Mouse (Mus musculus): Measurements from ENCODE around the gene 1700037C18Rik. TPM values are rescaled to one million over a fixed set of nuclear protein-coding genes. Genes with fewer than 3 reads are reported as not detected.
A peak's percentile ranks its signal among the peaks of the same experiment; 100 is the strongest.
"Not testable (repeated sequence)": the region's sequence is repeated elsewhere in the genome, so short reads cannot be mapped to it uniquely, and the experiment has no call there.

The 1700037C18Rik gene
- polyA plus RNA-seq, 1 experiment from 2014 or later = 13.6 TPM

- no peak for ATAC-seq (replicated peaks)
- peaks cover 4% of the 10 kb centered on the region for H3K36me3 ChIP-seq (replicated peaks)
- no peak overlapping the region for H3K4me3 ChIP-seq
- no peaks in the 10 kb centered on the region for H3K4me1 ChIP-seq
- H3K9me3 ChIP-seq = no peaks in the 10 kb centered on the region
- no peak overlapping the region for H3K27ac ChIP-seq
- H3K4me2 ChIP-seq = no peak overlapping the region
- WGBS = 84% methylated on average over 1 of the region's 1 CpGs
- no peak overlapping the region for H3K9ac ChIP-seq
- no peaks in the 10 kb centered on the region for H3K27me3 ChIP-seq (replicated peaks)
These were observed 52.7 kb downstream of the 1700037C18Rik start for GRCm38 (mm10) chr16:3855776-3856175.

DNA sequence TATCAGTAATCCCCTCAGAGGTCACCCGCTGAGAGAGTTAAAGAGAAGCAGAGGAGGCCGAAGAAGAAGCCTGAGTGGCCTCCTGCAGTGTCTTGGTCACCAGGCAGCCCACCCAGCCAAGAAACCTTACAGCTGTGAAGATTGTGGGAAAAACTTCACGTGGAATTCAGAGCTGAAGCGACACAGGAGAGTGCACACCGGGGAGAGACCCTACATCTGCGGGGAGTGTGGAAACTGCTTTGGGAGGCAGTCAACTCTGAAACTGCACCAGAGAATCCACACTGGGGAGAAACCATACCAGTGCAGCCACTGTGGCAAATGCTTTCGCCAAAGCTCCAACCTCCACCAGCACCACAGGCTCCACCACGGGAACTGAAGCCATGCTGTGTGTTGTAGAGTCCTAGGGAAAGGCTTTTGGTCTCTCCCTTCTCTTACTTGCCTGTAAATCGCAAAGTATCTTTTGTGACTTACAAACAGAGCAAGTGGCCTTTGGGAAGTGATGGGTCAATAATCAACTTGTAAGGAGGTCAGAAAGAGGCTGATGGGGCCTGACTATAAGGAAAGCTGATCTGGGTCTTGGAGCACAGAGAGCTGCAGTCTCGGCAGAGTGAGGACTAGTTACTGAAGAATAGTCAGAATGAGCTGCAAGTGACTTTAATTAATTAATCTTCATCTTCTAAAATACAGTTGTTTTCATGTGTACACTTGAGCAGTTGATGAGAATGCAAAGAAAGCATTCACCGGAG is 53.9 kb downstream of the 1700037C18Rik start:
- WGBS = 42% methylated on average over 11 of the region's 11 CpGs
- no peaks in the 10 kb centered on the region for H3K27me3 ChIP-seq (replicated peaks)
- no peaks in the 10 kb centered on the region for H3K36me3 ChIP-seq (replicated peaks)
- no peak overlapping the region for H3K4me3 ChIP-seq
- no peak overlapping the region for H3K9ac ChIP-seq
- H3K27ac ChIP-seq = no peak overlapping the region
- no peaks in the 10 kb centered on the region for H3K9me3 ChIP-seq
- H3K4me1 ChIP-seq = no peaks in the 10 kb centered on the region
- no peak for ATAC-seq (replicated peaks)
- no peak overlapping the region for H3K4me2 ChIP-seq

DNA sequence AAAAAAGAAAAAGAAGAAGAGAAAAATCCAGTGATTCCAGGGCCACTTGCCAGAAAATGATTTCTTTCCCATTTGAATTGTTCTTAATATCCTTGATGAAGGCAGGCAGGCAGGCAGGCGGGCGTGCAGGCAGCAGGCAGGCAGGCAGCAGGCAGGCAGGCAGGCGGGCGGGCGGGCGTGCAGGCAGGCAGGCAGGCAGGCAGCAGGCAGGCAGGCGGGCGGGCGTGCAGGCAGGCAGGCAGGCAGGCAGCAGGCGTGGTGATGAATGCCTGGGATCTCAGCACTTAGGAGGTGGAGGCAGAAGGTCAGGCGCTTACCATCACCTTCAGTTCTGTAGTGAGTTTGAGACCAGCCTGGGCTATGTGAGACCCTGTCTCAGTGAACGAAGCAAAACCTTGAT is 55.9 kb downstream of the 1700037C18Rik start:
- Histone ChIP-seq H3K9me3 (no peaks in the 10 kb centered on the region), H3K27ac (no peak overlapping the region), H3K4me1 (peaks cover 12% of the 10 kb centered on the region), H3K4me2 (no peak overlapping the region), H3K9ac (no peak overlapping the region), H3K36me3 (replicated peaks) (no peaks in the 10 kb centered on the region), H3K4me3 (no peak overlapping the region), H3K27me3 (replicated peaks) (no peaks in the 10 kb centered on the region)
- ATAC-seq (replicated peaks) = no peak
- WGBS = 40% methylated on average over 12 of the region's 12 CpGs

GRCm38 (mm10) chr16:3851301-3851700 is 57.2 kb downstream of the 1700037C18Rik start:
- not testable (repeated sequence) for H3K27me3 ChIP-seq (replicated peaks); H3K9me3 ChIP-seq; H3K4me2 ChIP-seq; H3K9ac ChIP-seq; H3K27ac ChIP-seq; H3K36me3 ChIP-seq (replicated peaks); ATAC-seq (replicated peaks); H3K4me3 ChIP-seq
- H3K4me1 ChIP-seq = peaks cover 14% of the 10 kb centered on the region
- WGBS = 88% methylated on average over 13 of the region's 13 CpGs

GRCm38 (mm10) chr16:3848416-3848815 is 60.1 kb downstream of the 1700037C18Rik start:
- Histone ChIP-seq H3K27ac (no peak overlapping the region), H3K4me2 (no peak overlapping the region), H3K9ac (no peak overlapping the region), H3K27me3 (replicated peaks) (no peaks in the 10 kb centered on the region), H3K4me3 (no peak overlapping the region), H3K9me3 (no peaks in the 10 kb centered on the region), H3K4me1 (peaks cover 14% of the 10 kb centered on the region), H3K36me3 (replicated peaks) (no peaks in the 10 kb centered on the region)
- WGBS = 68% methylated on average over 3 of the region's 3 CpGs
- ATAC-seq (replicated peaks) = no peak

- H3K4me3 ChIP-seq = peak overlapping the region; percentile 85
- peak overlapping the region; percentile 66 for H3K4me2 ChIP-seq
- H3K9me3 ChIP-seq = no peaks in the 10 kb centered on the region
- 64% methylated on average over 4 of the region's 4 CpGs for WGBS
- no peaks in the 10 kb centered on the region for H3K36me3 ChIP-seq (replicated peaks)
- no peak overlapping the region for H3K27ac ChIP-seq
- H3K9ac ChIP-seq = peak overlapping the region; percentile 75; the same call in 1 of the 2 replicates
- ATAC-seq (replicated peaks) = no peak
- H3K4me1 ChIP-seq = peaks cover 14% of the 10 kb centered on the region
- H3K27me3 ChIP-seq (replicated peaks) = no peaks in the 10 kb centered on the region
These were observed 60.6 kb downstream of the 1700037C18Rik start for GRCm38 (mm10) chr16:3847871-3848270.

GRCm38 (mm10) chr16:3846711-3847518 is 61.6 kb downstream of the 1700037C18Rik start, which contains the start of gene Zfp174:
Zfp174 (plus strand) TSS chr16:3847268.
- Histone ChIP-seq H3K27me3 (replicated peaks) (no peaks in the 10 kb centered on the region), H3K9ac (peak within 1 kb of the TSS; percentile 75), H3K4me1 (peaks cover 14% of the 10 kb centered on the region), H3K36me3 (replicated peaks) (no peaks in the 10 kb centered on the region), H3K27ac (peak within 1 kb of the TSS; percentile 69), H3K4me2 (peak within 1 kb of the TSS; percentile 66), H3K9me3 (no peaks in the 10 kb centered on the region), H3K4me3 (peak within 1 kb of the TSS; percentile 85)
- peak; percentile 99 for ATAC-seq (replicated peaks)
- 3% methylated on average over 38 of the region's 38 CpGs for WGBS

Small RNAs within 50 kb of the gene (microRNA-seq; reads per million reads assigned to microRNA genes)
- gene Gm23493 = not detected

Other genes with a start within 250 kb of the 1700037C18Rik start
- not detected in 2 replicates for gene Mefv, start 190.6 kb downstream of the 1700037C18Rik start, polyA plus RNA-seq (2015; fragmentation: Nextera tagmentation; extraction: Ambion mirVana)
- 55.8 and 61.4 TPM in 2 replicates for gene Zfp263, start 164.6 kb downstream of the 1700037C18Rik start, polyA plus RNA-seq (2015; fragmentation: Nextera tagmentation; extraction: Ambion mirVana)
- gene Olfr15, start 77.8 kb downstream of the 1700037C18Rik start, polyA plus RNA-seq (2015; fragmentation: Nextera tagmentation; extraction: Ambion mirVana) = not detected in 2 replicates
- gene Zfp174, start 61.4 kb downstream of the 1700037C18Rik start, polyA plus RNA-seq (2015; fragmentation: Nextera tagmentation; extraction: Ambion mirVana) = 3.0 and 3.6 TPM in 2 replicates
- gene Naa60, start 36.3 kb downstream of the 1700037C18Rik start, polyA plus RNA-seq (2015; fragmentation: Nextera tagmentation; extraction: Ambion mirVana) = 106 and 107 TPM in 2 replicates
- gene Zfp597, start 24.1 kb downstream of the 1700037C18Rik start, polyA plus RNA-seq (2015; fragmentation: Nextera tagmentation; extraction: Ambion mirVana) = 19.0 and 19.2 TPM in 2 replicates
- gene Gm20695, start 24.0 kb downstream of the 1700037C18Rik start, polyA plus RNA-seq (2015; fragmentation: Nextera tagmentation; extraction: Ambion mirVana) = 1.0 and 2.9 TPM in 2 replicates
- 37.1 and 39.5 TPM in 2 replicates for gene Cluap1, start 112 bp upstream of the 1700037C18Rik start, polyA plus RNA-seq (2015; fragmentation: Nextera tagmentation; extraction: Ambion mirVana)
- 1.0 TPM in 2 replicates for gene Nlrc3, start 67.9 kb upstream of the 1700037C18Rik start, polyA plus RNA-seq (2015; fragmentation: Nextera tagmentation; extraction: Ambion mirVana)
- 30.7 and 33.9 TPM in 2 replicates for gene Slx4, start 95.1 kb upstream of the 1700037C18Rik start, polyA plus RNA-seq (2015; fragmentation: Nextera tagmentation; extraction: Ambion mirVana)
- gene Dnase1, start 128.3 kb upstream of the 1700037C18Rik start, polyA plus RNA-seq (2015; fragmentation: Nextera tagmentation; extraction: Ambion mirVana) = 6.9 and 8.6 TPM in 2 replicates
- 49.1 and 54.3 TPM in 2 replicates for gene Trap1, start 169.1 kb upstream of the 1700037C18Rik start, polyA plus RNA-seq (2015; fragmentation: Nextera tagmentation; extraction: Ambion mirVana)

Measured in midbrain, embryonic 15.5 days (tissue).